Mouse (Mus musculus): ENCODE measurements around the gene Vgf.

Gene Vgf

GRCm38 (mm10) chr5:137030416-137030810 is 4.2 kb downstream of the Vgf start:
- DNase-seq (ENCODE audit: low read depth, low spot score) = no peak

- no peak for DNase-seq (ENCODE audit: low read depth, low spot score)
Observed at GRCm38 (mm10) chr5:137031076-137032032, 5.2 kb downstream of the Vgf start.

- peak; percentile 46 for DNase-seq (ENCODE audit: low read depth, low spot score)
Observed at GRCm38 (mm10) chr5:137032033-137032421, 5.8 kb downstream of the Vgf start.

GRCm38 (mm10) chr5:137032641-137033074 is 6.5 kb downstream of the Vgf start:
- DNase-seq (ENCODE audit: low read depth, low spot score) = peak; percentile 94

- no peak for DNase-seq (ENCODE audit: low read depth, low spot score)
Observed at GRCm38 (mm10) chr5:137036211-137036610, 10.0 kb downstream of the Vgf start.

- DNase-seq (ENCODE audit: low read depth, low spot score) = no peak
Observed at GRCm38 (mm10) chr5:137039453-137039852, 13.3 kb downstream of the Vgf start.

- DNase-seq (ENCODE audit: low read depth, low spot score) = no peak
Observed at GRCm38 (mm10) chr5:137041442-137041841, 15.2 kb downstream of the Vgf start.

- DNase-seq (ENCODE audit: low read depth, low spot score) = no peak
Observed at GRCm38 (mm10) chr5:137043997-137044396, 17.8 kb downstream of the Vgf start.

- DNase-seq (ENCODE audit: low read depth, low spot score) = peak; percentile 100
Observed at GRCm38 (mm10) chr5:137045402-137046323, 19.5 kb downstream of the Vgf start, which contains the start of gene Ap1s1. Ap1s1 (minus strand) TSS chr5:137046135.

- no peak for DNase-seq (ENCODE audit: low read depth, low spot score)
Observed at GRCm38 (mm10) chr5:137046324-137046718, 20.1 kb downstream of the Vgf start.

GRCm38 (mm10) chr5:137046991-137047390 is 20.8 kb downstream of the Vgf start:
- peak; percentile 92 for DNase-seq (ENCODE audit: low read depth, low spot score)

- DNase-seq (ENCODE audit: low read depth, low spot score) = no peak
Observed at GRCm38 (mm10) chr5:137051125-137051524, 24.9 kb downstream of the Vgf start.

GRCm38 (mm10) chr5:137051914-137052505 is 25.8 kb downstream of the Vgf start:
- no peak for DNase-seq (ENCODE audit: low read depth, low spot score)

GRCm38 (mm10) chr5:137054299-137054698 is 28.1 kb downstream of the Vgf start:
- DNase-seq (ENCODE audit: low read depth, low spot score) = no peak

- DNase-seq (ENCODE audit: low read depth, low spot score) = no peak
Observed at GRCm38 (mm10) chr5:137054873-137055272, 28.7 kb downstream of the Vgf start.

GRCm38 (mm10) chr5:137061809-137062481 is 35.8 kb downstream of the Vgf start:
- peak; percentile 40 for DNase-seq (ENCODE audit: low read depth, low spot score)

GRCm38 (mm10) chr5:137062601-137063000 is 36.4 kb downstream of the Vgf start:
- DNase-seq (ENCODE audit: low read depth, low spot score) = no peak

- no peak for DNase-seq (ENCODE audit: low read depth, low spot score)
Observed at GRCm38 (mm10) chr5:137065454-137065853, 39.3 kb downstream of the Vgf start.

GRCm38 (mm10) chr5:137065923-137066322 is 39.7 kb downstream of the Vgf start:
- DNase-seq (ENCODE audit: low read depth, low spot score) = peak; percentile 48

- DNase-seq (ENCODE audit: low read depth, low spot score) = peak; percentile 32
Observed at GRCm38 (mm10) chr5:137068711-137069110, 42.5 kb downstream of the Vgf start.
